Mouse (Mus musculus) CD4-positive, CD25-positive, alpha-beta regulatory T cell, adult 4 months (primary cell): ENCODE measurements around the gene Rtn1. TPM values are rescaled to one million over a fixed set of nuclear protein-coding genes. Genes with fewer than 3 reads are reported as not detected.

Experiments used
- ATAC-seq: one replicate; pipeline ENCODE4 v1.8.0; 2017
- polyA plus RNA-seq, 2 experiments: library from polyadenylated mRNA; unstranded; fragments of 100-300 nt; shearing (Covaris generic); gene quantifications; one replicate each; pipeline ENCODE4 v1.2.1; 2017

Rtn1 gene
- polyA plus RNA-seq, 2 experiments from 2014 or later: not detected

GRCm38 (mm10) chr12:72273721-72274414 lies 135.0 kb downstream of the Rtn1 start:
- no peak for ATAC-seq

- no peak for ATAC-seq
These were observed 141.2 kb downstream of the Rtn1 start for GRCm38 (mm10) chr12:72267614-72268013.

- no peak for ATAC-seq
These were observed 143.3 kb downstream of the Rtn1 start for GRCm38 (mm10) chr12:72265261-72266228.

GRCm38 (mm10) chr12:72263213-72264103 lies 145.4 kb downstream of the Rtn1 start:
- ATAC-seq: no peak

GRCm38 (mm10) chr12:72257000-72257399 lies 151.9 kb downstream of the Rtn1 start:
- ATAC-seq: no peak

GRCm38 (mm10) chr12:72253040-72253439 lies 155.8 kb downstream of the Rtn1 start:
- no peak for ATAC-seq

- no peak for ATAC-seq
These were observed 156.9 kb downstream of the Rtn1 start for GRCm38 (mm10) chr12:72251890-72252445.

- no peak for ATAC-seq
These were observed 163.9 kb downstream of the Rtn1 start for GRCm38 (mm10) chr12:72244951-72245350.

- ATAC-seq: no peak
These were observed 166.0 kb downstream of the Rtn1 start for GRCm38 (mm10) chr12:72242807-72243206.

- ATAC-seq: no peak
These were observed 168.3 kb downstream of the Rtn1 start for GRCm38 (mm10) chr12:72240506-72240905.

- no peak for ATAC-seq
These were observed 169.5 kb downstream of the Rtn1 start for GRCm38 (mm10) chr12:72239230-72239894.

- ATAC-seq: no peak
These were observed 171.6 kb downstream of the Rtn1 start for GRCm38 (mm10) chr12:72237251-72237650.

GRCm38 (mm10) chr12:72236564-72237011 lies 172.3 kb downstream of the Rtn1 start:
- ATAC-seq: no peak

- ATAC-seq: no peak
These were observed 173.1 kb downstream of the Rtn1 start for GRCm38 (mm10) chr12:72235621-72236351.

- ATAC-seq: no peak
These were observed 173.9 kb downstream of the Rtn1 start for GRCm38 (mm10) chr12:72234966-72235365.

GRCm38 (mm10) chr12:72234151-72234550 lies 174.7 kb downstream of the Rtn1 start:
- ATAC-seq: no peak

- ATAC-seq: no peak
These were observed 175.7 kb downstream of the Rtn1 start for GRCm38 (mm10) chr12:72232826-72233790.

GRCm38 (mm10) chr12:72232176-72232575 lies 176.7 kb downstream of the Rtn1 start:
- ATAC-seq: no peak

- no peak for ATAC-seq
These were observed 179.2 kb downstream of the Rtn1 start for GRCm38 (mm10) chr12:72229451-72230196.
